Mouse (Mus musculus) forebrain, embryonic 11.5 days (tissue): ENCODE results near the gene Alyref2. TPM values are rescaled to one million over a fixed set of nuclear protein-coding genes. Genes with fewer than 3 reads are reported as not detected.

ENCODE experiments used
- ATAC-seq: fragments of 200-750 bp; cut with Nextera tagmentation; replicated peaks from 2 replicates; pipeline ENCODE4 v1.8.0; 2017; ENCODE audit warnings: moderate TSS enrichment; ENCODE audit not compliant: low FRiP score
- DNase-seq: peaks from one replicate; pipeline ENCODE4 v3.0.0-alpha.2; 2017; ENCODE audit warnings: low spot score
- H3K27ac ChIP-seq: fragments of 300-500 bp; sonication (generic); 2 replicates; pipeline ENCODE4 v1.5.1; 2014; ENCODE audit warnings: low read depth, low read length
- H3K27me3 ChIP-seq: fragments of 300-500 bp; sonication (generic); 2 replicates; pipeline ENCODE4 v1.6.1; 2014; ENCODE audit warnings: mild to moderate bottlenecking, low read length, mixed read lengths; ENCODE audit not compliant: control insufficient read depth, insufficient read depth
- H3K36me3 ChIP-seq: fragments of 300-500 bp; sonication (generic); 2 replicates; pipeline ENCODE4 v1.6.1; 2014; ENCODE audit warnings: mild to moderate bottlenecking, low read length, moderate library complexity, mixed read lengths; ENCODE audit not compliant: control insufficient read depth, insufficient read depth
- H3K4me1 ChIP-seq: fragments of 300-500 bp; sonication (generic); replicated peaks from 2 replicates; pipeline ENCODE4 v1.6.1; 2014; ENCODE audit warnings: low read length, mixed read lengths; ENCODE audit not compliant: control insufficient read depth, insufficient read depth
- H3K4me2 ChIP-seq: fragments of 300-500 bp; sonication (generic); 2 replicates; pipeline ENCODE4 v1.6.1; 2014; ENCODE audit warnings: low read depth, mild to moderate bottlenecking, low read length, moderate library complexity, mixed read lengths; ENCODE audit not compliant: severe bottlenecking
- H3K4me3 ChIP-seq: fragments of 300-500 bp; sonication (generic); 2 replicates; pipeline ENCODE4 v1.5.1; 2014; ENCODE audit warnings: low read depth, low read length
- H3K9ac ChIP-seq: fragments of 300-500 bp; sonication (generic); 2 replicates; pipeline ENCODE4 v1.6.1; 2014; ENCODE audit warnings: low read length
- H3K9me3 ChIP-seq: fragments of 300-500 bp; sonication (generic); 2 replicates; pipeline ENCODE4 v1.6.1; 2016; ENCODE audit warnings: low read length, mixed read lengths; ENCODE audit not compliant: control insufficient read depth
- WGBS: fragments of 180-500 bp; shearing (Covaris S2); extraction: QIAGEN DNeasy Blood & Tissue Kit; methylation state at CpG from one replicate; pipeline ENCODE4 v1.1.7; 2014; 5-methylcytosine and 5-hydroxymethylcytosine counted together
- polyA plus RNA-seq: library from polyadenylated mRNA; unstranded; fragments of >200 nt; fragmentation: Nextera tagmentation; extraction: Ambion mirVana; gene quantifications from 2 replicates; pipeline ENCODE4 v1.2.1, GENCODE M21; 2014

Gene Alyref2
- polyA plus RNA-seq, 1 experiment from 2014 or later: 13.5 TPM

GRCm38 (mm10) chr1:171503592-171504291 lies 464 bp downstream of the Alyref2 start:
- Histone ChIP-seq H3K27ac (peak overlapping the region; percentile 95), H3K27me3 (no peaks in the 10 kb centered on the region), H3K9ac (peak overlapping the region; percentile 79), H3K4me3 (peak overlapping the region; percentile 52), H3K4me2 (peak overlapping the region; percentile 81), H3K9me3 (no peaks in the 10 kb centered on the region), H3K36me3 (no peaks in the 10 kb centered on the region), H3K4me1 (peaks cover 2% of the 10 kb centered on the region; the same call in 1 of the 2 replicates)
- ATAC-seq: peak; percentile 52
- under 1% methylated on average over 53 of the region's 53 CpGs for WGBS
- peak; percentile 83 for DNase-seq

- Histone ChIP-seq H3K4me2 (peak overlapping the region; percentile 32; the same call in 1 of the 2 replicates), H3K9me3 (no peaks in the 10 kb centered on the region), H3K9ac (peak overlapping the region; percentile 35), H3K4me3 (peak overlapping the region; percentile 52; the same call in 1 of the 2 replicates), H3K27me3 (no peaks in the 10 kb centered on the region), H3K4me1 (peaks cover 2% of the 10 kb centered on the region; the same call in 1 of the 2 replicates), H3K27ac (no peak overlapping the region), H3K36me3 (no peaks in the 10 kb centered on the region)
- ATAC-seq: no peak
- no peak for DNase-seq
- WGBS: 77% methylated on average over 4 of the region's 4 CpGs
These were observed 1.3 kb downstream of the Alyref2 start for GRCm38 (mm10) chr1:171504586-171504985.

DNA sequence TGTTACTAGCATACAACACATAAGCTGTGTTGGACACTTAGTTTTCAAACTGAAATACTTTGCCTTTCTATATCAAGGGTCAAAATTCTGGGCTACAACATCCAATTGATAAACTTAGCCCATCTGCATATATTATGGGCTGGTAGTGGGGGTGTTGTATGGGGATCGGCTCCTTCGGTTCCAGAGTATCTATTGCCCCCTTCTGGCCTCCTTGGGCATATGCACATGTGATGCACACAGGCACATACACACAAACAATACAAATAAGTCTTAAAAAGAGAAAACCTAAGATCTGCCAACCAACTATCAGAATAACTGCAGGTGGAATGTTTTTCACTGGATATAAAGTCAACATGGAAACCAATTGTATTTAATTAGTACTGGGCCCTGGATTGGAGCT lies 10.0 kb downstream of the Alyref2 start:
- no peaks in the 10 kb centered on the region for H3K27me3 ChIP-seq
- no peaks in the 10 kb centered on the region for H3K36me3 ChIP-seq
- no peak for DNase-seq
- H3K4me3 ChIP-seq: no peak overlapping the region
- no peak overlapping the region for H3K4me2 ChIP-seq
- no peaks in the 10 kb centered on the region for H3K4me1 ChIP-seq
- no peak overlapping the region for H3K9ac ChIP-seq
- no peak overlapping the region for H3K27ac ChIP-seq
- no peak for ATAC-seq
- 87% methylated on average over 2 of the region's 2 CpGs for WGBS
- no peaks in the 10 kb centered on the region for H3K9me3 ChIP-seq

DNA sequence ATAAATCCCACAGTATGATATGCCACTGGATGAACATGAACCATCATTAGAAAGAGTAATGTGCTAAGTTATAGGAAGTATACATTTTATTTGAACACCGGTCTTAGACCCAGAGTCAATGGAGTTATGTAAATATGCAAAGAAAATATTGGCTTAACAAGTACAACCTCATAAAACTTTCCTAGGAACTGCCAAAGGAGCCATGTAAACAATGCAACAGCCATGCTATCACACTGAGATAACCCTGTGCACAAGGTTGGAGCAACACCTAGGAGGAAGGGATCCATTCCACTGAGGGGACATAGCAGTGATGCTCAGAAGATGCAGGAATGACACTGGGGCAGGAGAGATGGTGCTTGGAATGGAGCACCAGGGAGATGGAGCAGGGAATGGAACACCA lies 10.5 kb downstream of the Alyref2 start:
- no peaks in the 10 kb centered on the region for H3K9me3 ChIP-seq
- no peaks in the 10 kb centered on the region for H3K36me3 ChIP-seq
- no peak overlapping the region for H3K9ac ChIP-seq
- no peaks in the 10 kb centered on the region for H3K4me1 ChIP-seq
- no peak overlapping the region for H3K4me3 ChIP-seq
- no peak overlapping the region for H3K27ac ChIP-seq
- DNase-seq (no peak), ATAC-seq (no peak)
- H3K27me3 ChIP-seq: no peaks in the 10 kb centered on the region
- H3K4me2 ChIP-seq: no peak overlapping the region
- 86% methylated on average over 1 of the region's 1 CpGs for WGBS

DNA sequence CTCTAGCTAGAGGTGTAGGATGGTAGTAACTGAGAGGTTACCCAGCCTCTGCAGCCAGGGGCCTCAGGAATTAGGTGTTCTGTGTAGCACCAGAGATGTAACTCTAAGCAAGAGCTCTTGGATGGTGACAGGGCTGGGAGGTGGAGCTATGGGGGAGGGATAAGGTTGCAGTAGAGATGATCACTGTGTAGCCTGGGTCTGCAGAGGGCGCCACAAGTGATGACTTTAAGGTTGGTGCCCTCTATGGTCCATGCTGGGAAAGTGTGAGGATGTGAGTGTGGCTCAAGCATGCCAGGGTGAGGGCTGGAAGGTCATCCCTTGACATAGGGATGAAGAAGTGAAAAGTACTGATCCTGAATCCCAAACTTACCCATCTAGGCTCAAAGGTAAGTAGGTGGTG lies 11.8 kb downstream of the Alyref2 start:
- Histone ChIP-seq H3K4me3 (no peak overlapping the region), H3K9me3 (no peaks in the 10 kb centered on the region), H3K4me1 (no peaks in the 10 kb centered on the region), H3K27me3 (no peaks in the 10 kb centered on the region), H3K27ac (no peak overlapping the region), H3K4me2 (no peak overlapping the region), H3K36me3 (no peaks in the 10 kb centered on the region), H3K9ac (no peak overlapping the region)
- DNase-seq (no peak), ATAC-seq (no peak)
- 5% methylated on average over 1 of the region's 1 CpGs for WGBS

- Histone ChIP-seq H3K9ac (no peak overlapping the region), H3K27me3 (no peaks in the 10 kb centered on the region), H3K4me2 (no peak overlapping the region), H3K4me3 (no peak overlapping the region), H3K36me3 (no peaks in the 10 kb centered on the region), H3K9me3 (no peaks in the 10 kb centered on the region), H3K27ac (no peak overlapping the region), H3K4me1 (no peaks in the 10 kb centered on the region)
- DNase-seq: no peak
- 85% methylated on average over 4 of the region's 4 CpGs for WGBS
- no peak for ATAC-seq
These were observed 12.3 kb downstream of the Alyref2 start for GRCm38 (mm10) chr1:171515557-171515956.

DNA sequence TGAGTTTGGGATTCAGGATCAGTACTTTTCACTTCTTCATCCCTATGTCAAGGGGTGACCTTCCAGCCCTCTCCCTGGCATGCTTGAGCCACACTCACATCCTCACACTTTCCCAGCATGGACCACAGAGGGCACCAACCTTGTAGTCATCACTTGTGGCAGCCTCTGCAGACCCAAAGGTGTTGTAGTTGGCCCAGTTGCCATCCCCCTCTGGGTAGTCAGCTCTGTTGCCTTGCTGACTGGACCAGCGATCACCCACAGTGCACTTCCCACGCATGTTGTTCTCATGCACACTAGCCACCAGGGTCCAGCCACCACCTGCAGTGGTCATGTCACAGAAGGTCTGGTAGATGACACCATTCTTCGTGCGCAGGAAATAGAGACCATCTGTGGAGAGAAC lies 28.1 kb downstream of the Alyref2 start:
- no peak overlapping the region for H3K4me2 ChIP-seq
- H3K4me1 ChIP-seq: no peaks in the 10 kb centered on the region
- H3K36me3 ChIP-seq: no peaks in the 10 kb centered on the region
- WGBS: 94% methylated on average over 4 of the region's 4 CpGs
- no peak overlapping the region for H3K4me3 ChIP-seq
- no peak for ATAC-seq
- H3K27me3 ChIP-seq: no peaks in the 10 kb centered on the region
- no peak overlapping the region for H3K27ac ChIP-seq
- no peak for DNase-seq
- no peaks in the 10 kb centered on the region for H3K9me3 ChIP-seq
- H3K9ac ChIP-seq: no peak overlapping the region

- ATAC-seq (no peak), DNase-seq (no peak)
- no peaks in the 10 kb centered on the region for H3K4me1 ChIP-seq
- no peak overlapping the region for H3K4me2 ChIP-seq
- no peaks in the 10 kb centered on the region for H3K9me3 ChIP-seq
- 72% methylated on average over 2 of the region's 2 CpGs for WGBS
- H3K9ac ChIP-seq: no peak overlapping the region
- no peaks in the 10 kb centered on the region for H3K36me3 ChIP-seq
- H3K27ac ChIP-seq: no peak overlapping the region
- H3K4me3 ChIP-seq: no peak overlapping the region
- H3K27me3 ChIP-seq: no peaks in the 10 kb centered on the region
These were observed 29.6 kb downstream of the Alyref2 start for GRCm38 (mm10) chr1:171532830-171533229.

DNA sequence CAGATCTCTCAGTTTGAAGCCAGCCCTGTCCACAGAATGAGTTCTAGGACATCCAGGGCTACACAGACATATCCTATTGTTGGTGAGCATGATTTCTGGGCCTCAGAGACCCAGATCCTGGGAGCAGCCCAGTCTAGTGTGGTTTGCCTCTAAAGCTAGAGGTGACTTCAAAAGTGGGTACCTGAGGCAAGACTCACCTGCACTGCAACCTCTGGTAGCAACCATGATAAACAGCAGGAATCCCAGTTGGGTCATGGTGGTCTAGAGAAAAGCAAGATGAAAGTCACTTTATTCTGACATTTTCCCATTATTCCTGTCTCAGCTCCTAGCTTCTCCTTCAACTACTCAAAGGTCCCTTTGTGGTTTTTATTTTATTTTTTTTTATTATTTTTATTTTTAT lies 31.3 kb downstream of the Alyref2 start:
- Histone ChIP-seq H3K27ac (no peak overlapping the region), H3K4me2 (no peak overlapping the region), H3K9ac (no peak overlapping the region), H3K4me3 (no peak overlapping the region), H3K9me3 (no peaks in the 10 kb centered on the region), H3K36me3 (no peaks in the 10 kb centered on the region), H3K4me1 (no peaks in the 10 kb centered on the region), H3K27me3 (no peaks in the 10 kb centered on the region)
- no peak for DNase-seq
- no peak for ATAC-seq
